Mouse (Mus musculus): ENCODE measurements around the gene Prc1. TPM values are rescaled to one million over a fixed set of nuclear protein-coding genes. Genes with fewer than 3 reads are reported as not detected.

The Prc1 gene
- polyA plus RNA-seq, 1 experiment from 2014 or later: 108 TPM

- DNase-seq (ENCODE audit: low spot score) (peak; percentile 95), ATAC-seq (ENCODE audit: low read depth) (peak; percentile 90)
- Histone ChIP-seq H3K4me3 (ENCODE audit: low read depth, low read length) (peak within 1 kb of the TSS; percentile 93), H3K9ac (ENCODE audit: low read depth, low read length) (peak within 1 kb of the TSS; percentile 90), H3K36me3 (ENCODE audit: control insufficient read depth, insufficient read depth, low read length) (peaks cover 24% of the 10 kb centered on the region), H3K27ac (replicated peaks; ENCODE audit: low read depth, low read length) (peak within 1 kb of the TSS; percentile 87), H3K27me3 (replicated peaks; ENCODE audit: control insufficient read depth, insufficient read depth, low read length) (peaks cover 12% of the 10 kb centered on the region; the same call in 1 of the 2 replicates), H3K9me3 (ENCODE audit: control insufficient read depth, low read length) (no peaks in the 10 kb centered on the region), H3K4me2 (ENCODE audit: low read depth, low read length) (peak within 1 kb of the TSS; percentile 82), H3K4me1 (ENCODE audit: control insufficient read depth, insufficient read depth, low read length) (peaks cover 6% of the 10 kb centered on the region)
- WGBS: 27% methylated on average over 40 of the region's 40 CpGs
Observed at GRCm38 (mm10) chr7:80260625-80261371, 33.5 kb upstream of the Prc1 start, which contains the start of gene Ngrn. Gene Ngrn (plus strand): TSS chr7:80261215.

DNA sequence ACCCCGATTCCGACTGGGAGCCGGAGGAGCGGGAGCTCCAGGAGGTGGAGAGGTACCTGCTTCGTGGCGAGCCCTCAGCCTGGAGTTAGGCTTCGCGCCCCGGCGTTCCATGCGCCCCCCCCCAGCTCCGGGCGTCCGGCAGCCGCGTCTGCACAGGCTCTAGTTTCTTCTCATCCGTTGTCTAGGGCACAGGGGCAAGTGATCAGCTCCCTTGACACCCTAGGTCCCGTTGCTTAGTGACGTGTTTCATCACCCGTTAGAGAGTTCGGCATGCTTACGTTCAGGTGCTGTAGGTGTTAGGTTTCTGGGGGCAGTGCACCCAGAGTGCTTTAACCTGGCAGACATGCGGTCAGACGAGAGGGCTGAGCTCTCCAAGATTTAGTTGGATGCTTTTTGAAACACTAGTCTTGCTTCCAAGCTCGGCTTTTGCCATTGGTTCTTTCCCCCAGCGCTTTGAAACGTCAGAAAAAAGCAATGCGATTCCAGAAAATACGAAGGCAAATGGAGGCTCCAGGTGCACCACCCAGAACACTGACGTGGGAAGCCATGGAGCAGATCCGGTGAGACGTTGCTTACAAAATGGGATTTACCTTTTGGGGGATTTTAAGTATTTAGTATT is 32.8 kb upstream of the Prc1 start:
- Histone ChIP-seq H3K4me1 (ENCODE audit: control insufficient read depth, insufficient read depth, low read length) (peaks cover 6% of the 10 kb centered on the region), H3K9ac (ENCODE audit: low read depth, low read length) (peak overlapping the region; percentile 90), H3K4me2 (ENCODE audit: low read depth, low read length) (peak overlapping the region; percentile 82), H3K9me3 (ENCODE audit: control insufficient read depth, low read length) (no peaks in the 10 kb centered on the region), H3K4me3 (ENCODE audit: low read depth, low read length) (peak overlapping the region; percentile 93), H3K36me3 (ENCODE audit: control insufficient read depth, insufficient read depth, low read length) (peaks cover 31% of the 10 kb centered on the region), H3K27me3 (replicated peaks; ENCODE audit: control insufficient read depth, insufficient read depth, low read length) (peaks cover 12% of the 10 kb centered on the region; the same call in 1 of the 2 replicates), H3K27ac (replicated peaks; ENCODE audit: low read depth, low read length) (peak overlapping the region; percentile 87)
- DNase-seq (ENCODE audit: low spot score) (peak; percentile 19), ATAC-seq (ENCODE audit: low read depth) (peak; percentile 68; the same call in 1 of the 2 replicates)
- WGBS: under 1% methylated on average over 32 of the region's 32 CpGs

DNA sequence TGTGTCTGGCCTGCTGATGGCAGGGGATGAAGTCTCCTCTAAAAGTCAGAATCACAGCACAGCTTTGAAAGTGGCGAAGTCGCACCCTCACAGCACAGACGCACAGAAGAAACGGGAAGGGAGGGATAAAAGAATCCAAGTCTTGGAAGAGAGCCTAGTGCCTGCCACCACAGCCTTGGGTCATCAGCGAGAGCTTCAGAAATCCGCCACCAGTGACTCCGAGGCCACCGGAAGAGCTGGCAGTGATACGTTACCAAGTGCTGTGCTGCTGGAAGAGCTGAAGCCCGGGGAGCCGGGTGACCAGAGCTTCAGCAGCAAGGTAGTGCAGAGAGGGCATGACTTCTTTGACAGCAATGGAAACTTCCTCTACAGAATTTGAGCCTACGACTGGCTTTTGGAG is 29.6 kb upstream of the Prc1 start:
- H3K27me3 ChIP-seq (replicated peaks; ENCODE audit: control insufficient read depth, insufficient read depth, low read length): no peaks in the 10 kb centered on the region
- peaks cover 40% of the 10 kb centered on the region for H3K36me3 ChIP-seq (ENCODE audit: control insufficient read depth, insufficient read depth, low read length)
- no peak overlapping the region for H3K9ac ChIP-seq (ENCODE audit: low read depth, low read length)
- no peaks in the 10 kb centered on the region for H3K9me3 ChIP-seq (ENCODE audit: control insufficient read depth, low read length)
- H3K4me3 ChIP-seq (ENCODE audit: low read depth, low read length): no peak overlapping the region
- H3K4me2 ChIP-seq (ENCODE audit: low read depth, low read length): no peak overlapping the region
- H3K4me1 ChIP-seq (ENCODE audit: control insufficient read depth, insufficient read depth, low read length): peaks cover 11% of the 10 kb centered on the region
- ATAC-seq (ENCODE audit: low read depth) (no peak), DNase-seq (ENCODE audit: low spot score) (no peak)
- WGBS: 94% methylated on average over 12 of the region's 12 CpGs
- H3K27ac ChIP-seq (replicated peaks; ENCODE audit: low read depth, low read length): no peak overlapping the region

GRCm38 (mm10) chr7:80267764-80268163 is 26.5 kb upstream of the Prc1 start:
- Histone ChIP-seq H3K9ac (ENCODE audit: low read depth, low read length) (no peak overlapping the region), H3K4me1 (ENCODE audit: control insufficient read depth, insufficient read depth, low read length) (peaks cover 11% of the 10 kb centered on the region), H3K9me3 (ENCODE audit: control insufficient read depth, low read length) (no peaks in the 10 kb centered on the region), H3K27ac (replicated peaks; ENCODE audit: low read depth, low read length) (no peak overlapping the region), H3K27me3 (replicated peaks; ENCODE audit: control insufficient read depth, insufficient read depth, low read length) (no peaks in the 10 kb centered on the region), H3K36me3 (ENCODE audit: control insufficient read depth, insufficient read depth, low read length) (peaks cover 42% of the 10 kb centered on the region), H3K4me3 (ENCODE audit: low read depth, low read length) (no peak overlapping the region), H3K4me2 (ENCODE audit: low read depth, low read length) (no peak overlapping the region)
- 76% methylated on average over 1 of the region's 1 CpGs for WGBS
- ATAC-seq (ENCODE audit: low read depth): no peak
- DNase-seq (ENCODE audit: low spot score): no peak

DNA sequence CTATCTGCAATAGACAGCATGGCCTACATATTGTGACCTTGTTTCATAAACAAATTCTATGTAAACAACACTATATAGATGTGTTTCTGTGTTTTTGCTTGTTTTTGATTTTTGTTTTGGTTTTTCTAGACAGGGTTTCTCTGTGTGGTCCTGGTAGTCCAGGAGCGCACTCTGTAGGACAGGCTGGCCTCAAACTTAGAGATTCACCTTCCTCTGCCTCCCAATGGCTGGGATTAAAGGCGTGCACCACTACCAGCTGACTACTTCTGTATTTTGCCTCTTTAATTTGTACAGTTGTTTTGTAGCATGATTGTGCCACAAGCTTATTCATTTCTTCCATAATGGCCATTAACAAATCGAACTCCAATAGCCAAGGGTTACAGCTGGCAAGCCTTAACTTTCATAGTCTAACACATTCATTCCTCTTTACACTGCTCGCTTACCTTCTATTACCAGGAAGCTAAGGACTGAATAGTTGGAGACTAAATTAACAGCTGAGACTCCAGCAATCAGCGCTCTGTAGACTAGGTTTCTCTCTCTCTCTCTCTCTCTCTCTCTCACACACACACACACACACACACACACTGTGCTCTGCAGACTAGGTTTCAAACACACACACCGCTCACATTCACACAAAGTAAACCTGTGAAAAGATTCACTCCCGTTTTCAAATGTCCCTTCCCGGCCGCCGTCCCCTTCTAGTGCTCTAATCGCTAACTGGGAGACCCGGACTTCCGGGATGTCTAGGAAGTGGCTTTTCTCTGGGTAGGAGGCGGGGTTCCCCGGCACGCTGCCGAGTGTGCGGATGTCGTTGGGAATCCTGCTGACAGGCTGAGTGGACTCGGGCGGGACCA is 25.1 kb upstream of the Prc1 start, which contains the start of gene Vps33b:
Gene Vps33b (plus strand): TSS at position 753 of the 854 bp plus-strand sequence.
- Histone ChIP-seq H3K9ac (ENCODE audit: low read depth, low read length) (peak within 1 kb of the TSS; percentile 82), H3K27ac (replicated peaks; ENCODE audit: low read depth, low read length) (peak within 1 kb of the TSS; percentile 63; the same call in 1 of the 2 replicates), H3K4me2 (ENCODE audit: low read depth, low read length) (peak within 1 kb of the TSS; percentile 87), H3K36me3 (ENCODE audit: control insufficient read depth, insufficient read depth, low read length) (peaks cover 48% of the 10 kb centered on the region), H3K27me3 (replicated peaks; ENCODE audit: control insufficient read depth, insufficient read depth, low read length) (no peaks in the 10 kb centered on the region), H3K9me3 (ENCODE audit: control insufficient read depth, low read length) (peaks cover 6% of the 10 kb centered on the region), H3K4me3 (ENCODE audit: low read depth, low read length) (peak within 1 kb of the TSS; percentile 88), H3K4me1 (ENCODE audit: control insufficient read depth, insufficient read depth, low read length) (peaks cover 11% of the 10 kb centered on the region)
- ATAC-seq (ENCODE audit: low read depth) (peak; percentile 91), DNase-seq (ENCODE audit: low spot score) (peak; percentile 97)
- 3% methylated on average over 21 of the region's 21 CpGs for WGBS

GRCm38 (mm10) chr7:80269751-80270255 is 24.4 kb upstream of the Prc1 start:
- peak overlapping the region; percentile 82 for H3K9ac ChIP-seq (ENCODE audit: low read depth, low read length)
- peak overlapping the region; percentile 87 for H3K4me2 ChIP-seq (ENCODE audit: low read depth, low read length)
- peaks cover 11% of the 10 kb centered on the region for H3K4me1 ChIP-seq (ENCODE audit: control insufficient read depth, insufficient read depth, low read length)
- 1% methylated on average over 23 of the region's 23 CpGs for WGBS
- H3K9me3 ChIP-seq (ENCODE audit: control insufficient read depth, low read length): peaks cover 13% of the 10 kb centered on the region
- peak; percentile 50 for ATAC-seq (ENCODE audit: low read depth)
- peak; percentile 9 for DNase-seq (ENCODE audit: low spot score)
- peak overlapping the region; percentile 88 for H3K4me3 ChIP-seq (ENCODE audit: low read depth, low read length)
- peaks cover 48% of the 10 kb centered on the region for H3K36me3 ChIP-seq (ENCODE audit: control insufficient read depth, insufficient read depth, low read length)
- H3K27ac ChIP-seq (replicated peaks; ENCODE audit: low read depth, low read length): peak overlapping the region; percentile 63; the same call in 1 of the 2 replicates
- H3K27me3 ChIP-seq (replicated peaks; ENCODE audit: control insufficient read depth, insufficient read depth, low read length): no peaks in the 10 kb centered on the region

DNA sequence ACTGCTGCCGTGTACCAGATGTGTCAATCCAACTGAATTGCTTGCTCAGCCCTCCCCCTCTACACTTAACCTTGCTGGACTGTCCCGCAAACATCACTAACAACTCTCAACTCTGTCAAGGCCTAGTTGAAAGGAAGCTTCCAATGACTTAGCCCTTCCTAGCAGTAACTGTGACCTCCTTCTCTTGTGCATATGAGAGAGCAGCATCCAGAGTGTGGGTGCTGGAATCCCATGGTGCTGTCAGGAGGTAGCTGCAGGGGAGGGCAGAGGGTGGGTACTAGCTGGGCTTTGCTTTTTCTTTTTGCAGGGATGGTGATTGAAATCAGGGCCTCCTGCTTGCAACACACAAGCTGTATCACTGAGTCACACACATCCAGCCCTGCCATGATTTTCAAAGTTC is 20.8 kb upstream of the Prc1 start:
- WGBS: 84% methylated on average over 2 of the region's 2 CpGs
- Histone ChIP-seq H3K27ac (replicated peaks; ENCODE audit: low read depth, low read length) (no peak overlapping the region), H3K4me2 (ENCODE audit: low read depth, low read length) (no peak overlapping the region), H3K27me3 (replicated peaks; ENCODE audit: control insufficient read depth, insufficient read depth, low read length) (no peaks in the 10 kb centered on the region), H3K9me3 (ENCODE audit: control insufficient read depth, low read length) (peaks cover 19% of the 10 kb centered on the region), H3K9ac (ENCODE audit: low read depth, low read length) (no peak overlapping the region), H3K4me3 (ENCODE audit: low read depth, low read length) (no peak overlapping the region), H3K36me3 (ENCODE audit: control insufficient read depth, insufficient read depth, low read length) (peaks cover 56% of the 10 kb centered on the region), H3K4me1 (ENCODE audit: control insufficient read depth, insufficient read depth, low read length) (peaks cover 11% of the 10 kb centered on the region)
- ATAC-seq (ENCODE audit: low read depth) (no peak), DNase-seq (ENCODE audit: low spot score) (no peak)

DNA sequence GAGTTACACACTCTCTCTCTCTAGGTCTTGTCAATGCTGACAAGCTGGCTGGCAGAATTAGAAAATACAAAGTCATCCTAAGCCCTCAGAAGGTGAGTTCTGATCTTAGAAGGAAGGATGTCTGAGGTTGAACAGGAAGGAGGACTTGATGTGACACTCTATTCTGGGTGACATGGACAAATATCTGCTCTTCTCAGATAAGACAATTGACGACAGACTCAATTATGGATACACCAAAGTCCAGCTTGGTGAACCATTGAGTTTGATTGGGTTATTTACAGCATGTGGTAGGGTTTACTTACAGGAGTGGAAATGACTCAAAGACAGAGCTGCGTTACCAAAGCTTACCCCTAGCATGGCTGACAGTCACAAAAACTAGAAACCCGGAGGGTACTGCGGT is 17.9 kb upstream of the Prc1 start:
- WGBS: 98% methylated on average over 4 of the region's 4 CpGs
- Histone ChIP-seq H3K4me1 (ENCODE audit: control insufficient read depth, insufficient read depth, low read length) (no peaks in the 10 kb centered on the region), H3K36me3 (ENCODE audit: control insufficient read depth, insufficient read depth, low read length) (peaks cover 74% of the 10 kb centered on the region)

More for the DNA sequence above, 17.9 kb upstream of the Prc1 start:
- Histone ChIP-seq H3K27me3 (replicated peaks; ENCODE audit: control insufficient read depth, insufficient read depth, low read length) (no peaks in the 10 kb centered on the region), H3K9ac (ENCODE audit: low read depth, low read length) (no peak overlapping the region), H3K27ac (replicated peaks; ENCODE audit: low read depth, low read length) (no peak overlapping the region), H3K4me3 (ENCODE audit: low read depth, low read length) (no peak overlapping the region), H3K9me3 (ENCODE audit: control insufficient read depth, low read length) (peaks cover 19% of the 10 kb centered on the region), H3K4me2 (ENCODE audit: low read depth, low read length) (no peak overlapping the region)
- DNase-seq (ENCODE audit: low spot score) (no peak), ATAC-seq (ENCODE audit: low read depth) (no peak)
